Mouse (Mus musculus): ENCODE data around the gene Tmem120b.

- no peak for TF ChIP-seq CTCF (IDR thresholded peaks at IDR 0.05; ENCODE audit: extremely low read depth, insufficient read length, insufficient replicate concordance, low read depth, low read length)
- TF ChIP-seq POLR2A (IDR thresholded peaks at IDR 0.05; ENCODE audit: low read depth, low read length), result no peak
Measured at GRCm38 (mm10) chr5:123075576-123076418, 7.6 kb downstream of the Tmem120b start.

Measured in small intestine, adult 2 months (tissue).